Mouse (Mus musculus) heart, postnatal 0 days (tissue): ENCODE measurements around the gene BC016579. TPM values are rescaled to one million over a fixed set of nuclear protein-coding genes. Genes with fewer than 3 reads are reported as not detected.

ENCODE experiments used
- ATAC-seq: fragments of 200-750 bp; cut with Nextera tagmentation; 2 replicates; pipeline ENCODE4 v1.8.0; 2017; ENCODE audit warnings: low read depth, moderate number of reproducible peaks, moderate library complexity; ENCODE audit not compliant: insufficient read depth
- DNase-seq: peaks from one replicate; pipeline ENCODE4 v3.0.0-alpha.2; 2016; ENCODE audit warnings: low spot score
- H3K27ac ChIP-seq: fragments of 300-500 bp; sonication (generic); 2 replicates; pipeline ENCODE4 v1.5.1; 2014; ENCODE audit warnings: low read depth, mild to moderate bottlenecking
- H3K27me3 ChIP-seq: fragments of 300-500 bp; sonication (generic); 2 replicates; pipeline ENCODE4 v1.6.1; 2014; ENCODE audit warnings: low read length, mixed read lengths; ENCODE audit not compliant: control insufficient read depth, insufficient read depth
- H3K36me3 ChIP-seq: fragments of 300-500 bp; sonication (generic); replicated peaks from 2 replicates; pipeline ENCODE4 v1.6.1; 2014; ENCODE audit warnings: low read length, mixed read lengths; ENCODE audit not compliant: control insufficient read depth, insufficient read depth
- H3K4me1 ChIP-seq: fragments of 300-500 bp; sonication (generic); 2 replicates; pipeline ENCODE4 v1.6.1; 2014; ENCODE audit warnings: antibody characterized with exemption; ENCODE audit not compliant: control insufficient read depth, insufficient read depth
- H3K4me2 ChIP-seq: fragments of 300-500 bp; sonication (generic); 2 replicates; pipeline ENCODE4 v1.6.1; 2014; ENCODE audit warnings: low read depth, mild to moderate bottlenecking, low read length, moderate library complexity
- H3K4me3 ChIP-seq: fragments of 300-500 bp; sonication (generic); 2 replicates; pipeline ENCODE4 v1.5.1; 2014; ENCODE audit warnings: low read depth, low read length
- H3K9ac ChIP-seq: fragments of 300-500 bp; sonication (generic); replicated peaks from 2 replicates; pipeline ENCODE4 v1.6.1; 2014; ENCODE audit warnings: low read depth, low read length, mixed read lengths
- H3K9me3 ChIP-seq: fragments of 300-500 bp; sonication (generic); replicated peaks from 2 replicates; pipeline ENCODE4 v1.6.1; 2016; ENCODE audit warnings: low read length; ENCODE audit not compliant: control insufficient read depth
- CTCF ChIP-seq: IDR thresholded peaks from 2 replicates; pipeline ENCODE4 v1.5.1; 2016; ENCODE audit warnings: antibody characterized with exemption, control low read depth, low read depth
- EP300 ChIP-seq: IDR thresholded peaks from 2 replicates; pipeline ENCODE4 v1.6.1; 2016; ENCODE audit warnings: antibody characterized with exemption, low read depth
- WGBS: fragments of 180-500 bp; shearing (Covaris S2); extraction: QIAGEN DNeasy Blood & Tissue Kit; methylation state at CpG from one replicate; pipeline ENCODE4 v1.1.7; 2014; 5-methylcytosine and 5-hydroxymethylcytosine counted together
- polyA plus RNA-seq: library from polyadenylated mRNA; unstranded; fragments of >200 nt; fragmentation: Nextera tagmentation; extraction: Ambion mirVana; gene quantifications from 2 replicates; pipeline ENCODE4 v1.2.1, GENCODE M21; 2015
- total RNA-seq: library from RNA; depleted of rRNA; stranded (reverse); fragments of >200 nt; gene quantifications from 2 replicates; pipeline ENCODE4 v1.2.3, GENCODE M21; 2014; ENCODE audit warnings: low replicate concordance

Gene BC016579
- total and polyA plus RNA-seq, 2 experiments from 2014 or later = not detected

DNA sequence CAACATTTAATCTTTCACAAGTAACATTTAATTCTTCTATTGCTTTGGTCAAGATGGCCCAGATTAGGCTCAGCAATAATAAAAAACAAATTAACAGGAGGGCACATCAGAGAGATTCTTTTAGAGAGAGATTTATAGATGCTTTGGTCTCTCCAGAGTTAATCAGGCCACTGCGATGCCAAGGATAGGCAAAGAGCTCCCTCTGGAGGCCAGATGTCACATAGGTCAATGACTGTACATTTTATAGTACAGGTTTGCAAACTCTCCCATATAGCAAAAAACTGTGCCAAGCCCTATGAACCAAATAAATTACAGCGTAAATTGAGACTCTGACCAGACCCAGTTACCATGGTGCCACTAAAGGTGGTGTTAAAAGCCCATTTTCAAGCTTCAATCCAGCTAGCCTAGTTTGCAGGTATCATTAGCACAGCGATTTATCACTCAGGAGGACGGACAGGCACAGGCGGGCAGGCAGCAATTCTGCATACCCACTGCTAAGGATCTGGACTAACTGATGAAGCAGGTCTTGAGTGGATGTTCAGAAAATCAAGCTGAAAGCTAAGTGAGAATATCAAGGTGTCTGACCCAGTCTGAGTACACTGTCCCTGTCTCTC is 23.4 kb downstream of the BC016579 start:
- no peaks in the 10 kb centered on the region for H3K27me3 ChIP-seq
- H3K36me3 ChIP-seq = no peaks in the 10 kb centered on the region
- no peak overlapping the region for H3K4me2 ChIP-seq

DNA sequence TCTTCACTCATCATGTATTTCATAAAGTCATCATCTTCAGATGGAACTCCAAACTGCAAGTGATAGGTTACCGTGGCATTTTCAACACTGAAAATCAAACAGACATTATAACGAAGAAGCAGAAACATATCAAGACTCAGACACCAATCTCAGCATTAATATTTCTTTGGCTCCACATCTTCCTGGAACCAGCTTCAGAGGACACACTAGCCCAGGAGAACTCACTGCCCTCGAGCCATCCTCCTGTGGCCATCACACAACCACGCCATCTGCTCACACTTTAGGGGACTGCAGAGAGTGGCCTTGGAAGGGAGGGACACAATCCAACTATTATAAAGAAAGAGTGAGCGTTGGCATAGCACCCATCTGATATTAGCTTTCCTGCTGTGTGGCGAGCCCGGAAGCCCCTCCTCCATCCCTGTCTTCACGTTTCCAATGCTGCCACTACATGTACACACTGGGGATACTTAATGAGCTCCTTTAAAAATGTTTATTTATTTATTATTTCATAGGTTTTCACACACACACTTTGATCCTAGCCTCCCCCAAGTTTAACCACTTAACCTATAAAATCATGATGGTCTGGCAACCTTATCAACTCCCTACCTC is 24.3 kb downstream of the BC016579 start:
- no peaks in the 10 kb centered on the region for H3K4me1 ChIP-seq
- no peak overlapping the region for H3K9ac ChIP-seq
- no peaks in the 10 kb centered on the region for H3K36me3 ChIP-seq
- DNase-seq (no peak), ATAC-seq (no peak)
- TF ChIP-seq CTCF (no peak), EP300 (no peak)
- H3K27ac ChIP-seq = no peak overlapping the region
- H3K4me3 ChIP-seq = no peak overlapping the region
- H3K9me3 ChIP-seq = no peaks in the 10 kb centered on the region
- H3K4me2 ChIP-seq = no peak overlapping the region
- H3K27me3 ChIP-seq = no peaks in the 10 kb centered on the region
- 52% methylated on average over 8 of the region's 8 CpGs for WGBS

More for the DNA sequence above, 23.4 kb downstream of the BC016579 start:
- ATAC-seq = peak; percentile 66; the same call in 1 of the 2 replicates
- Histone ChIP-seq H3K9me3 (no peaks in the 10 kb centered on the region), H3K27ac (no peak overlapping the region), H3K9ac (no peak overlapping the region), H3K4me1 (no peaks in the 10 kb centered on the region), H3K4me3 (no peak overlapping the region)
- peak; percentile 64 for DNase-seq
- WGBS = 55% methylated on average over 5 of the region's 5 CpGs
- no peak for TF ChIP-seq EP300
- TF ChIP-seq CTCF = peak; percentile 82

DNA sequence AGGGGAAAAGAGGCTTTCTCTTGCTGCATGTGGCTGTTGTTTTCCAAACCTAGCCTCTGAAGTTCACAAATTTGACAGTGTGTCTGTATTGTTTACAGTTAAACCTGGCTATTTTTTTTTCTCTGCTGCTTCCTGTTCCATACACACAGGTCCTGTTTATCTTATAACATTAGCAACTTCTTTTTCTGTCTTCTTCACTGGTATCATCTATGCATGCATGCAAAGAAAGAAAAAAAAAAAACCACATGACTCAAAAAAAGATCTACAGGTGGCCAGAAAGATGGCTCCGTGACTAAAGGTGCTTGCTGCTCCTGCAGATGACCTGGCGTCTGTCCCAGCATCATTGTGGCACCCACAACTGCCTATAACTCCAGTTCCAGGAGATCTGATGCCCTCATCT is 28.5 kb downstream of the BC016579 start:
- Histone ChIP-seq H3K9me3 (no peaks in the 10 kb centered on the region), H3K9ac (no peak overlapping the region), H3K27ac (no peak overlapping the region), H3K4me2 (no peak overlapping the region), H3K4me1 (no peaks in the 10 kb centered on the region), H3K36me3 (no peaks in the 10 kb centered on the region), H3K4me3 (no peak overlapping the region), H3K27me3 (no peaks in the 10 kb centered on the region)
- TF ChIP-seq CTCF = no peak
- TF ChIP-seq EP300 = no peak
- ATAC-seq = no peak
- DNase-seq = no peak
- 70% methylated on average over 2 of the region's 2 CpGs for WGBS

DNA sequence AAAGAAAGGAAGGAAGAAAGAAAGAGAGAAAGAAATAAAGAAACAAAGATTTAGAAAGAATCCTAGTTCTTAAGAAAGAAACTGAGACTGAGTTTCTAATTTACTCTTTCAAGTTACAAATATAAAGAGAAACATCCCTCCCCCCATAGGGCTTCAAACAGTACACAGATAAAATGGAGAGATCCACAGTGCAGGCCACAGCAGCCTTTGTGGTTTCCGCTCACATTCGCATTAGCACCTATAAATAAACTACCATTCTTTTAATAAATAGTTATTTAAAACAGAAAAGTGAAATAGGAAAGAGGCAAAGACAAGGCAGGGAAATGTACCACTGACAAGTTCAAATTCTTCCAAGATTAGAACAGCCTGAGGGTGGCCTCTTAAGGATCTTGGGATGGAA is 29.1 kb downstream of the BC016579 start:
- Histone ChIP-seq H3K36me3 (no peaks in the 10 kb centered on the region), H3K4me2 (no peak overlapping the region), H3K27me3 (no peaks in the 10 kb centered on the region), H3K27ac (no peak overlapping the region), H3K4me1 (no peaks in the 10 kb centered on the region), H3K9ac (no peak overlapping the region), H3K4me3 (no peak overlapping the region), H3K9me3 (no peaks in the 10 kb centered on the region)
- DNase-seq = no peak
- WGBS = 58% methylated on average over 2 of the region's 2 CpGs
- TF ChIP-seq EP300 (no peak), CTCF (no peak)
- no peak for ATAC-seq

DNA sequence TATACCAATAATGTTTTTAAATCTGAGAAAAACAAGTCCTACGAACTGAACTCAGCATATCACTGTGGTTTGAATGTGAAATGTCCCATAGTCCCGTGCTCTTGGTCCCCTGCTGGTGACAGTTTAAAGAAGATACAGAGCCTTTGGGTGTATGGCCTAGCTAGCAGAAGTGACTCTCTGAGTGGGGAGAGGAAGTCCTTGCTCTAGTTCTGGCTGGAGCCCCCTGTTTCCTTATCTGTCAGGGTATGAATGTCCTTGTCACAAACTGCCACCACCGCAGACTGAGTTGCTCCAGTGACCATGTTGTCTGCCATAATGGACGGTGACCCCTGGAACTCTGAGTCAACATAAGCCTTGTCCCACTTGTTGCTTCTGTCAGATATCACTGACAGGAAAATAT is 30.6 kb downstream of the BC016579 start:
- ATAC-seq = no peak
- H3K27me3 ChIP-seq = no peaks in the 10 kb centered on the region

DNA sequence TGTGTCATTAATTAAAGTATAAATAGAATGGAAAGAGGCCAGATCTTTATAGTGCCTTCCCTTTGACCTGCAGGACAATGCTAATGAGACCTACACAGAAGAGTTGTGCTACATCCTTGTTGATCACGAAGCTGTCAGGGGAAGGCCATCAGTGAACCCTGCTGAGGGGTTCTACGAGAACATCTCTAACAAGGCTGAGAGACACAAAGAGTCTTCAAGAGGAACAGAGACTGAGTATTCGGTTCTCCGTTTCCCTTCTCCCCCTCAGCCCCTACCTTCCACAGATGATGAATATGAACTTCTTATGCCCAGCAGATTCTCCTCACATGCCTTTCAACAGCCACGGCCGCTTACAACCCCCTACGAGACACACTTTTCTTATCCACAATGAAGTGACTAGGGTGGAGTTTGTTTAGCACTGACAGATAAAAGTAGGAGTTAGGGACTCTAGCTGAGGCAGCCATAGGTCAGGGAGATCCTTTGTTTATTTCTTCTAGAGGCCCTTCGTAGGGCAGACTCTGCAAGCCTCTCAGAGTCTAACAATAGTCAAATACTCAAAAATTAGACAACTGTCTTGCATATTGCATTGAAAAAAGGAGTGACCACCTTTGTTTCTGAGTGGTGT is 34.0 kb downstream of the BC016579 start:
- Histone ChIP-seq H3K27me3 (no peaks in the 10 kb centered on the region), H3K4me3 (no peak overlapping the region), H3K9ac (no peak overlapping the region), H3K9me3 (no peaks in the 10 kb centered on the region), H3K36me3 (no peaks in the 10 kb centered on the region), H3K4me1 (no peaks in the 10 kb centered on the region), H3K27ac (no peak overlapping the region), H3K4me2 (no peak overlapping the region)
- WGBS = 36% methylated on average over 8 of the region's 8 CpGs
- ATAC-seq (no peak), DNase-seq (no peak)
- TF ChIP-seq CTCF (no peak), EP300 (no peak)

More for the DNA sequence above, 30.6 kb downstream of the BC016579 start:
- no peaks in the 10 kb centered on the region for H3K36me3 ChIP-seq
- H3K27ac ChIP-seq = no peak overlapping the region
- no peaks in the 10 kb centered on the region for H3K4me1 ChIP-seq
- TF ChIP-seq CTCF (no peak), EP300 (no peak)
- DNase-seq = no peak
- H3K4me3 ChIP-seq = no peak overlapping the region
- no peaks in the 10 kb centered on the region for H3K9me3 ChIP-seq
- no peak overlapping the region for H3K4me2 ChIP-seq
- no peak overlapping the region for H3K9ac ChIP-seq
- WGBS = 62% methylated on average over 4 of the region's 4 CpGs
